Mouse (Mus musculus): Measurements from ENCODE around the gene Npl.

DNA sequence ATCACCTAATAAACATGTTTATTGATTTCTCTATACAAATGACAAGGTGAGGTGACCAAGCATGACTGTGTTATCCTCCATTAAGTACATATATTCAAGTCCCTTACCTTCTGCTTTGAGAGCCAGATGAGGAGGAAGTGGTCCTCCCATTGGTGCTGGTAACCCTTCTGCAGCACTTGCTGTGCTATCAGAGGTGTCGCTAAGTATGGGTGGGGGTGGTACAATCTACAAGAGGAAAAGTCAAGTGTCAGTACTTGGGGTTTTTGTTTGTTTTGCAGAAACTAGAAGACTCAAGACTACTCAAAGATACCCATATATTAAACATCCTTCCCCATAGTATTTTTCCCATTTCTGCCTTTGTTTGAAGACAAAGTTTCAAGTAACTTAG, 68.8 kb downstream of the Npl start:
- no peak for TF ChIP-seq CTCF (IDR thresholded peaks at IDR 0.05; ENCODE audit: low read depth, low read length)
- no peak for TF ChIP-seq POLR2A (IDR thresholded peaks at IDR 0.05; ENCODE audit: insufficient read depth, low read length)
